Mouse (Mus musculus) frontal cortex, adult (tissue): ENCODE results near the gene Babam2.

Experiments
- ATAC-seq: cut with Nextera tagmentation; 2 replicates; pipeline ENCODE4 v1.9.2; 2017; ENCODE audit warnings: mild to moderate bottlenecking, moderate library complexity, mixed read lengths; ENCODE audit not compliant: low TSS enrichment

Gene Babam2

GRCm38 (mm10) chr5:31882297-31882696 is 184.8 kb downstream of the Babam2 start:
- ATAC-seq = peak; percentile 97

- no peak for ATAC-seq
Measured at GRCm38 (mm10) chr5:31884962-31885361, 187.5 kb downstream of the Babam2 start.

GRCm38 (mm10) chr5:31887590-31887989 is 190.1 kb downstream of the Babam2 start:
- no peak for ATAC-seq

GRCm38 (mm10) chr5:31888341-31888740 is 190.9 kb downstream of the Babam2 start:
- ATAC-seq = no peak

GRCm38 (mm10) chr5:31892631-31893030 is 195.1 kb downstream of the Babam2 start:
- no peak; the same call in 1 of the 2 replicates for ATAC-seq

- ATAC-seq = no peak
Measured at GRCm38 (mm10) chr5:31899901-31900300, 202.4 kb downstream of the Babam2 start.

GRCm38 (mm10) chr5:31902144-31902543 is 204.7 kb downstream of the Babam2 start:
- no peak for ATAC-seq

- ATAC-seq = no peak
Measured at GRCm38 (mm10) chr5:31902891-31903290, 205.4 kb downstream of the Babam2 start.

GRCm38 (mm10) chr5:31904968-31905683 is 207.6 kb downstream of the Babam2 start:
- ATAC-seq = no peak

GRCm38 (mm10) chr5:31905808-31906207 is 208.3 kb downstream of the Babam2 start:
- ATAC-seq = no peak

GRCm38 (mm10) chr5:31906286-31906951 is 208.9 kb downstream of the Babam2 start:
- ATAC-seq = peak; percentile 67

- ATAC-seq = no peak
Measured at GRCm38 (mm10) chr5:31907959-31908358, 210.5 kb downstream of the Babam2 start.

GRCm38 (mm10) chr5:31908818-31909217 is 211.3 kb downstream of the Babam2 start:
- ATAC-seq = no peak

- no peak for ATAC-seq
Measured at GRCm38 (mm10) chr5:31916241-31916640, 218.8 kb downstream of the Babam2 start.

- no peak for ATAC-seq
Measured at GRCm38 (mm10) chr5:31918566-31918965, 221.1 kb downstream of the Babam2 start.

- no peak for ATAC-seq
Measured at GRCm38 (mm10) chr5:31920129-31920528, 222.6 kb downstream of the Babam2 start.

- ATAC-seq = no peak
Measured at GRCm38 (mm10) chr5:31920890-31921289, 223.4 kb downstream of the Babam2 start.

GRCm38 (mm10) chr5:31924075-31924474 is 226.6 kb downstream of the Babam2 start:
- ATAC-seq = no peak

- ATAC-seq = no peak
Measured at GRCm38 (mm10) chr5:31926551-31926950, 229.1 kb downstream of the Babam2 start.

- no peak for ATAC-seq
Measured at GRCm38 (mm10) chr5:31929007-31929406, 231.5 kb downstream of the Babam2 start.

GRCm38 (mm10) chr5:31931127-31931625 is 233.7 kb downstream of the Babam2 start:
- ATAC-seq = no peak

GRCm38 (mm10) chr5:31931637-31932036 is 234.2 kb downstream of the Babam2 start:
- ATAC-seq = no peak

- ATAC-seq = no peak
Measured at GRCm38 (mm10) chr5:31933296-31933695, 235.8 kb downstream of the Babam2 start.
